Mouse (Mus musculus) B cell, adult 2 months (primary cell): ENCODE results near the gene Gm3594.
A peak's percentile ranks its signal among the peaks of the same experiment; 100 is the strongest.
"Not testable (repeated sequence)": the region's sequence is repeated elsewhere in the genome, so short reads cannot be mapped to it uniquely, and the experiment has no call there.

Experiments
- DNase-seq, 2 experiments: peaks; one replicate each; pipeline ENCODE4 v3.0.0; 2022

The Gm3594 gene

DNA sequence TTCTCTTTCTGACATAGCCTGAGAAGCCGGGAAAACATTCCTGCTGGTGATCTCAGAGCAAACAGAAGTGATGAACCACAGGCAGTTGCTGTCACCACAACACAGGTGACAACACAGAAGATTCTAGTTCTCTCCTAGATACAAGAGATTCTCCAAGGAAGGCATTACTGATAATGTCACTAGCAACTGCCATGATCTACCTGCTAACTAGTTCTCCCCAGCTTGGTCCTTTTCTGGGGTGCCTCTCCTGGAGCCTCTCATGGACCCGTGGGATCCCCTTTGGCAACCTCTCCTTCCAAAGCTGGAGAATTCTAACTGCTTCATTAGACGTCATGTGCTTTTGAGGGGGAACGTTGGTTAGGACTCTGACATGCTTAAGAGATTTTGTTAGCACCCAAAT is at the start of gene Gm3594:
TSS of gene Gm3594 (minus strand) at position 101 of the 400 bp plus-strand sequence.
- not testable (repeated sequence) for DNase-seq

DNA sequence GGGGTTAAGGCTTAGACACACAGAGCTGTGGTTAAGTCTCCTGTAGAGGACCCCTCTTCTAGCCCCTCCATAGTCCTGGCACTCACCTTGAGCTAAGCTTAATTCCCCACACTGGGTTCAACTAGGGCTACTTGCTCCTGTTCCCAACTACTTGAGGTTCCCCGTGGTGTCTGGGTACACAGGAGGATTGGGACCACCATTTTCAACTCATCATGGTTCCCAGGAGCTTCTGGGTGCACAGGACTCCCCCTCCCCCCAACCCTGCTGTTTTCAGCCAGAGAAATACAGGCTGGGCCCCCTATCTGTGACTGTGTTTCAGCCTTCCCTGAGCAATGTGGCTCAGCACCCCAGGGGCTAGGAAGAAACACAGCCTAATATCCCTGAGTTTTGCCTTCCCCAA is 41.9 kb upstream of the Gm3594 start:
- peak in 1 of 2 experiments; percentile 2 for DNase-seq

DNA sequence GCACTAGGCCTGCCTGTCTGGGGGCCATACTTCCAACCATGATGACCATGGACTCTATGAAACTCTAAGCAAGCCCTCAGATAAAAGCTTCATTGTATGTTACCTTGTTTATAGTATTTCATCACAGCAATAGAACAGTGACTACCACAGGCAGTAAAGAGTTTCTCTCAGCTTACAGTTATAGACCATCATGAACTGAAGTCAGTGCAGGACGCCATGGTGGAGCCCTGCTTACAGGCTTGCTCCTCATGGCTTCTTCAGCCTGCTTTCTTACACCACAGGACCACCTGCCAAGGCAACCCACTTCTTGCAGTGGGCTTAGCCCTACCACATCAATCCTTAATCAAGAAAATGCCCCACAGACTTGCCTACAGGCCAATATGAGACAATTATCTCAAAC is 41.1 kb upstream of the Gm3594 start:
- not testable (repeated sequence) for DNase-seq

DNA sequence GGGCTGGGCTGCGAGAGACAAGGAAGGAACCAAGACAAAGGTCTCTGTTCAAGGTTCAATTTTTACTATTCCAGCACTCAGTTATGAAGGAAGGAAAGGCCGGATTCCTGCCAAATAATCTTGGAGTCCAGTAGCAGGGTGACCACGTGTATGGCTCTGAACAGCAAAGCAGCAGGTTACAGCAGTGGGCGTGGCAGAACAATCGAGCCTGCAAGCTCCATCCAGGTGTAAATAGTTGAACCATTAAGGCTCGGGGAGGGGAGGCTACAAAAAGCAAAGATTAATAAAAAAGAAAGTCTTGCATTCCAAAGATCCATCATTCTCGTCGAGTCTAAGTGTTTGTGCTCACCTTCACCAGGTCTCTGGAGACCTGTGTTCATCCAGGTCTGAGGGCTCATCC is 37.7 kb upstream of the Gm3594 start:
- DNase-seq: peak in 1 of 2 experiments; percentile 2

DNA sequence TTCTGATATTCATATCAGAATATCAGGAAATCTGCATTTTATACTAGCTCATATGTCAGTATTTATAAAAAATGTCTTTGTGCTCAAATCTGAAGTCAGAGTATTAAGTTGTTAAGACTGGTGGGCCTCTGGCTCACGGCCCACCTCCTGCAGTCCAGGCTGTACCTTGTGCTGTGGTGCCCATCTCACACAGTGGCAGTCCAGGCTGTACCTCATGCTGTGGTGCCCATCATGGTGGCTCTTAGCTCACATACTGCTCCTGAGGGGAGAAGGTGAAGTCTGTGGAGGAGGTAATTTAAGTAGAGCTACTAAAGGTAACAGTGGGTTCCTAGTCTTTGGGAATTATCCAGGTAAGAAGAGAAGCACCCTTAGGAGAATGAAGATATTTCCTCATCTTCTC is 27.4 kb upstream of the Gm3594 start:
- not testable (repeated sequence) for DNase-seq

DNA sequence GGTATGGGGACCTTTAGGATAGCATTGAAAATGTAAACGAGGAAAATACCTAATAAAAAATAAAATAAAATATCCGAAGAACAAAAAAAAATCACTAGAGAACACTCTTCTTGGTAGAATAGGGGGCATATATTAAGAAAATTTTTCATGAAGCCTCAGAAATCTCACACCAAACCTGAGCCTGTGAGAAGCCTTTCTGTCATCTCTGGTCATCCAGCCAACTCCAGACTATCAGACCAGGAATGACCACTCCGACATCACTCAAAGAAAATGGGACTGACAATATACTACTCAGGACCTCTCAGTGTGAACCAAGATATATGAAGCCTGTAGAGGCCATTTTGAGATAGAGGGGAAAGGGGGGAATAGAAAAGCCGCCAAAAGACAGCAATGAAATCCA is 3.6 kb downstream of the Gm3594 start:
- not testable (repeated sequence) for DNase-seq

DNA sequence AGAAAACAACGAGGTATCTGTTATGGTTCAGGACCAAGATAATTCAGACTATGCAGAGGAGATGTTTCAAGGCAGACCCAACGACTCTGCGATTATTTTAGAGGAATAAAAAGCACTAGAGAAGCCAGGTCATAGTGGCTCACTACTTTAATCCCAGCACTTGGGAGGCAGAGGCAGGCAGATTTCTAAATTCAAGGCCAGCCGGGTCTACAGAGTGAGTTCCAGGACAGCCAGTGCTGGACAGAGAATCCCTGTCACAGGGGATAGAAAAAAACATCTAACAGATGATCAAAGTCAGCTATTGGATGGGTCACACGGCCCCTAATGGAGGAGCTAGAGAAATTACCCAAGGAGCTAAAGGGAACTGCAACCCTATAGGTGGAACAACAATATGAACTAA is 4.2 kb downstream of the Gm3594 start:
- not testable (repeated sequence) for DNase-seq

DNA sequence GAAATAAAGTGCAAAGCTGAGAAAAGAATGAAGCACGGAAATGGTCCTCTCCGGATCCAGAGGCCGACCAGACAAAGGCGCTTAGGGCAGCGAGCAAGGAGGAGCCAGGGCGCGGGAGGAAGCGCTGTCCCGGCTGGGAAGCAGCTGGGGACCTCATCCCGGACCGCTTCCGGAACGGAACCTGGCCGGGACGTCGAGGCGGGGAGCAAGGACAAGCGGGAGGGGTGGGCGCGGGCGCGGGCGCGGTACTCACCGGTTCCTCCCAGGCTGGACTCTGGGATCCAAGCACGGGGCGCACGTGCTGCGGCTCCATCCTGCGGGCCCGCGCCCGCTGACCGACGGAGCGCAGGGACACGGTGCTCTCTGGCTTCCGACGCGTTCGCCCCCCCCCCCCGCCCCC is 17.6 kb downstream of the Gm3594 start:
- DNase-seq: not testable (repeated sequence)

DNA sequence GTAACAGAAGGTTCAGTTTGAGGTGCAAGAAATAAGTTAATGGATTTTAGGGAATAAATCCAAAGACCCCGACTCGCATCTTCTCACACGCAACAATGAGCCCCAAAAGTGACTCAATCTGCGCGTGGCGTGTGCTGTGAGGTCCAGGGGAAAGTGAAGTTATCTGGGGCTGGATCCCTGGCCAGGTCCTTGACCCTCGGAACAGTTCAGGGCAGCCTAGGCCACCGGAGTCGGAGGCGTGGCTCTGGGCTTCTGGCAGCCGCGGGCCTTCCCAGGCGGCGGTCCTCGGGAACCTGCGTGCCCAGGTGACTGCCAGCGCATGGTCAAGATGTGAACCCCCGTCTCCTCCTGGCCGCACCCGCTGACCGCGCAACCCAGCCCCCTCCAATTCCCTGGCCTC is 18.1 kb downstream of the Gm3594 start:
- not testable (repeated sequence) for DNase-seq

DNA sequence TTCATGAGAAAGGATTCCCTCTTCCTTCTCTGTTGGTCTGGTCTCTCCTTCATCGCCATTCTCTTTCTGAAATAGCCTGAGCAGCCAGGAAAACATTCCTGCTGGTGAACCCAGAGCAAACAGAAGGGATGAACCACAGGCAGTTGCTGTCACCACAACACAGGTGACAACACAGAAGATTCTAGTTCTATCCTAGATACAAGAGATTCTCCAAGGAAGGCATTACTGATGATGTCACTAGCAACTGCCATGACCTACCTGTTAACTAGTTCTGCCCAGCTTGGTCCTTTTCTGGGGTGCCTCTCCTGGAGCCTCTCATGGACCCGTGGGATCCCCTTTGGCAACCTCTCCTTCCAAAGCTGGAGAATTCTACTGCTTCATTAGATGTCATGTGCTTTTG is 32.0 kb downstream of the Gm3594 start, which contains the start of gene Gm3591:
TSS of gene Gm3591 (minus strand) at position 101 of the 400 bp plus-strand sequence.
- not testable (repeated sequence) for DNase-seq

DNA sequence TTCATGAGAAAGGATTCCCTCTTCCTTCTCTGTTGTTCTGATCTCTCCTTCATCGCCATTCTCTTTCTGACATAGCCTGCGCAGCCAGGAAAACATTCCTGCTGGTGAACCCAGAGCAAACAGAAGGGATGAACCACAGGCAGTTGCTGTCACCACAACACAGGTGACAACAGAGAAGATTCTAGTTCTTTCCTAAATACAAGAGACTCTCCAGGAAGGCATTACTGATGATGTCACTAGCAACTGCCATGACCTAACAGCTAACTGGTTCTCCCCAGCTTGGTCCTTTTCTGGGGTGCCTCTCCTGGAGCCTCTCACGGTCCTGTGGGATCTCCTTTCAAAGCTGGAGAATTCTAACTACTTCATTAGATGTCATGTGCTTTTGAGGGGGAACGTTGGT is 54.2 kb downstream of the Gm3594 start, which contains the start of gene Gm16440:
TSS of gene Gm16440 (minus strand) at position 101 of the 400 bp plus-strand sequence.
- not testable (repeated sequence) for DNase-seq
